23 mouse cellular contexts compared by ENCODE assay signal in the genomic region with DNA sequence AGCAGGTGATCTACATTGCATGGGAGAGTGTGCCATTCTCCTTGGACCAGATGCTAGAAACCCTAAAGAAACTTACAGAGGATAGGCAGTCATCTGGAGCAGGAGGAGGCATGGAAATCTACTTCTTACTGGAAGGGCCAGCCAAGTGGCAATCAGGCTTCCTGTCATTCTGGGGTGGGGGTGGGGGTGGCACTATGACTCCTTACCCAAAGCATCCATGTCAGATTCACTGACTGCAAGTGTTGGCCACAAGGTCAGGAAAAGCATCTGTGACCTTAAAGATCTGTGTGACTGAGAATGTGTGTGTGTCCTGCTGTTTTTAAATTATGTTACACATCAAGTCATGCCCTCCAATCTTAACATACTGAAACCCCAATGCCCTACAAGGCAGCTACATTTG.
DNase-seq lines count a peak whose midpoint lies in the region; ATAC-seq and TF ChIP-seq lines count a peak whose summit lies in the region.
"Had no signal": no experiment of that assay in that cellular context is flagged by ENCODE, and none has a peak within 500 bp of the region (broad histone marks: within the 10 kb centered on the region; RNA-seq: fewer than 3 reads in every experiment).

No protein-coding gene starts in this region.

- H3K4me3 ChIP-seq in heart, embryonic 10.5 days: no peak overlapping the region
- H3K4me3 ChIP-seq in neural tube, embryonic 13.5 days: no peak overlapping the region
- no peak overlapping the region for H3K4me3 ChIP-seq in neural tube, embryonic 15.5 days (replicated peaks)
- no peak overlapping the region for H3K4me3 ChIP-seq in embryonic fibroblast, embryonic 13.5 days (ENCODE audit: insufficient read depth, low read length)
- no peak overlapping the region for H3K4me3 ChIP-seq in limb, embryonic 10.5 days
- H3K4me3 ChIP-seq: embryonic facial prominence, embryonic 10.5 days; embryonic facial prominence, embryonic 12.5 days; erythroblast, embryonic 14.5 days; forebrain, embryonic 10.5 days; forebrain, embryonic 12.5 days had no signal

- no peak overlapping the region for H3K4me2 ChIP-seq in neural tube, embryonic 13.5 days
- no peak overlapping the region for H3K4me2 ChIP-seq in neural tube, embryonic 15.5 days
- H3K4me2 ChIP-seq: embryonic facial prominence, embryonic 12.5 days; forebrain, embryonic 12.5 days had no signal

- H3K27me3 ChIP-seq in heart, embryonic 10.5 days (ENCODE audit: insufficient read depth, poor library complexity, severe bottlenecking): no peaks in the 10 kb centered on the region
- H3K27me3 ChIP-seq in neural tube, embryonic 13.5 days: 0 out of 2 replicates have a peak, but pooled peaks cover 2% of the 10 kb centered on the region
- no peaks in the 10 kb centered on the region for H3K27me3 ChIP-seq in neural tube, embryonic 15.5 days (replicated peaks)
- H3K27me3 ChIP-seq in limb, embryonic 10.5 days (ENCODE audit: low read depth, poor library complexity, severe bottlenecking): no peaks in the 10 kb centered on the region
- H3K27me3 ChIP-seq: embryonic facial prominence, embryonic 12.5 days; forebrain, embryonic 12.5 days had no signal

- no peak for ATAC-seq in neural tube, embryonic 13.5 days (ENCODE audit: low read depth)
- ATAC-seq in neural tube, embryonic 15.5 days (ENCODE audit: low FRiP score): no peak
- ATAC-seq: forebrain, embryonic 14.5 days; forebrain, embryonic 16.5 days had no signal

- H3K9ac ChIP-seq in neural tube, embryonic 13.5 days: no peak overlapping the region
- H3K9ac ChIP-seq in neural tube, embryonic 15.5 days (replicated peaks): no peak overlapping the region
- H3K9ac ChIP-seq: embryonic facial prominence, embryonic 12.5 days; forebrain, embryonic 12.5 days had no signal

- peaks cover 21% of the 10 kb centered on the region for H3K4me1 ChIP-seq in heart, embryonic 10.5 days
- H3K4me1 ChIP-seq in neural tube, embryonic 13.5 days (replicated peaks): peaks cover 24% of the 10 kb centered on the region
- peaks cover 15% of the 10 kb centered on the region for H3K4me1 ChIP-seq in neural tube, embryonic 15.5 days
- H3K4me1 ChIP-seq in embryonic fibroblast, embryonic 13.5 days (ENCODE audit: control insufficient read depth, insufficient read depth, low read length): peaks cover 18% of the 10 kb centered on the region
- 0 out of 2 replicates have a peak, but pooled peaks cover 3% of the 10 kb centered on the region for H3K4me1 ChIP-seq in limb, embryonic 10.5 days
- H3K4me1 ChIP-seq: embryonic facial prominence, embryonic 12.5 days had no signal

- no peaks in the 10 kb centered on the region for H3K36me3 ChIP-seq in heart, embryonic 10.5 days
- H3K36me3 ChIP-seq in neural tube, embryonic 13.5 days: no peaks in the 10 kb centered on the region
- H3K36me3 ChIP-seq in neural tube, embryonic 15.5 days: no peaks in the 10 kb centered on the region
- no peaks in the 10 kb centered on the region for H3K36me3 ChIP-seq in limb, embryonic 10.5 days
- H3K36me3 ChIP-seq: embryonic facial prominence, embryonic 10.5 days; embryonic facial prominence, embryonic 12.5 days; forebrain, embryonic 10.5 days; forebrain, embryonic 12.5 days had no signal

- no peak for TF ChIP-seq POLR2A in embryonic fibroblast, embryonic 13.5 days (IDR thresholded peaks at IDR 0.05; ENCODE audit: low read depth, low read length)

- no peak for TF ChIP-seq CTCF in embryonic fibroblast, embryonic 13.5 days (IDR thresholded peaks at IDR 0.05; ENCODE audit: borderline replicate concordance, insufficient read depth, low read length)

- no peaks in the 10 kb centered on the region for H3K9me3 ChIP-seq in heart, embryonic 10.5 days
- peaks cover 3% of the 10 kb centered on the region; the same call in 1 of the 2 replicates for H3K9me3 ChIP-seq in neural tube, embryonic 13.5 days
- no peaks in the 10 kb centered on the region for H3K9me3 ChIP-seq in neural tube, embryonic 15.5 days (replicated peaks)
- no peaks in the 10 kb centered on the region for H3K9me3 ChIP-seq in limb, embryonic 10.5 days (replicated peaks)
- H3K9me3 ChIP-seq: embryonic facial prominence, embryonic 10.5 days; embryonic facial prominence, embryonic 12.5 days; forebrain, embryonic 10.5 days; forebrain, embryonic 12.5 days had no signal

- H3K27ac ChIP-seq in heart, embryonic 10.5 days: peak overlapping the region; percentile 12; the same call in 1 of the 2 replicates
- H3K27ac ChIP-seq in neural tube, embryonic 13.5 days (replicated peaks): 0 out of 2 replicates have a peak overlapping the region, but pooled peaks have one; percentile 9
- H3K27ac ChIP-seq in neural tube, embryonic 15.5 days (replicated peaks): no peak overlapping the region
- H3K27ac ChIP-seq in embryonic fibroblast, embryonic 13.5 days (ENCODE audit: insufficient read depth, low read length): peak overlapping the region; percentile 93
- H3K27ac ChIP-seq in limb, embryonic 10.5 days: no peak overlapping the region
- H3K27ac ChIP-seq: embryonic facial prominence, embryonic 10.5 days; embryonic facial prominence, embryonic 12.5 days; forebrain, embryonic 10.5 days; forebrain, embryonic 12.5 days had no signal

- peak; percentile 54 for DNase-seq in heart, embryonic 10.5 days (ENCODE audit: low spot score)
- no peak for DNase-seq in heart, adult 9 months (ENCODE audit: low spot score in 2 of 2)
- DNase-seq in NIH3T3 (ENCODE audit: low read depth): peak; percentile 10
- no peak for DNase-seq in right cerebral cortex, postnatal 25 days
- no peak for DNase-seq in limb, embryonic 10.5 days (ENCODE audit: low spot score)
- DNase-seq: adrenal gland, adult 2 months; adrenal gland, postnatal 10 days; adrenal gland, postnatal 25 days; cerebellum, adult 11-12 months; cerebellum, adult 2 months; cerebellum, adult 9-10 months; cerebellum, postnatal 10 days; cerebellum, postnatal 25 days had no signal

Comparison
In these comparisons a context has a peak if more than half of its experiments do, and no peak if none do; other contexts are left out.
1. DNase-seq: peak in heart, embryonic 10.5 days (single experiment) and NIH3T3 (single experiment); none in heart, adult 9 months (0 of 2), right cerebral cortex, postnatal 25 days (single experiment) and limb, embryonic 10.5 days (single experiment).
2. H3K27ac ChIP-seq: peak in heart, embryonic 10.5 days (single experiment), neural tube, embryonic 13.5 days (single experiment) and embryonic fibroblast, embryonic 13.5 days (single experiment); none in neural tube, embryonic 15.5 days (single experiment) and limb, embryonic 10.5 days (single experiment).